Comparison of ENCODE assay signal across 8 mouse cellular contexts in the genomic region with DNA sequence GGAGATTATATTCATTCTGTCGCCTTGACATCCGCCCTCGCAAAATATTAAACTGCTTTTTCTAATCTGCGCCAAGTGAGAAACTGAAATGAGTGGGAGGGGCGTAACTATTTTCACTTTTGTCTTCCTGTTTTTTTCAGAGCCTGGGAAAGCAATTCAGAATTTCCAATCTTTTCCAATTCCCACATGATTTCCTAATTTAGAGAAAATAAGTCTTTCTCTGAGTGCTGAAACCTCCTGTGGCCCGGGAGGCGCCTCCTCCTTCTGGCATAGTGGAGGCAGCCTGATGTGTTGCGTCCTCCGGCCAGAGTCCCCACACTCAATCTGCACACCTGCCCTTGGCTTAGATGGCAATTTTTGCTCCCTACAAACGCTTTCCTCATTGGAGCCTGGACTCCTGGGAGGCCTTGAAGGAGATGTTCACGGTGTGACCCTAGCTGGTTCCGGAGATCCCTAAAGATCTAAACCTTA. TPM values are rescaled to one million over a fixed set of nuclear protein-coding genes. Genes with fewer than 3 reads are reported as not detected.
A peak's percentile ranks its signal among the peaks of the same experiment; 100 is the strongest.
DNase-seq lines count a peak whose midpoint lies in the region; ATAC-seq and TF ChIP-seq lines count a peak whose summit lies in the region.

No protein-coding gene starts in this region.

- H3K4me3 ChIP-seq in layer of hippocampus, adult 2 months, result peak overlapping the region; percentile 98
- H3K4me3 ChIP-seq in embryonic facial prominence, embryonic 10.5 days, result peak overlapping the region; percentile 75
- peak overlapping the region; percentile 70 for H3K4me3 ChIP-seq in heart, postnatal 0 days (ENCODE audit: low read depth, low read length)
- H3K4me3 ChIP-seq in limb, embryonic 13.5 days, result peak overlapping the region; percentile 79
- H3K4me3 ChIP-seq in midbrain, postnatal 0 days (ENCODE audit: low read depth, low read length), result peak overlapping the region; percentile 79

- H3K9me3 ChIP-seq in embryonic facial prominence, embryonic 10.5 days, result no peaks in the 10 kb centered on the region
- no peaks in the 10 kb centered on the region for H3K9me3 ChIP-seq in heart, postnatal 0 days (replicated peaks; ENCODE audit: control insufficient read depth, low read length)
- no peaks in the 10 kb centered on the region for H3K9me3 ChIP-seq in limb, embryonic 13.5 days
- H3K9me3 ChIP-seq in midbrain, postnatal 0 days (ENCODE audit: low read length), result no peaks in the 10 kb centered on the region

- peaks cover 32% of the 10 kb centered on the region for H3K4me1 ChIP-seq in embryonic facial prominence, embryonic 10.5 days
- H3K4me1 ChIP-seq in heart, postnatal 0 days (ENCODE audit: control insufficient read depth, insufficient read depth), result peaks cover 16% of the 10 kb centered on the region
- peaks cover 26% of the 10 kb centered on the region for H3K4me1 ChIP-seq in limb, embryonic 13.5 days
- H3K4me1 ChIP-seq in midbrain, postnatal 0 days (ENCODE audit: insufficient read depth, low read length), result peaks cover 9% of the 10 kb centered on the region

- no peak for TF ChIP-seq CTCF in layer of hippocampus, adult 2 months (conservative IDR thresholded peaks at IDR 0.05)
- TF ChIP-seq CTCF in heart, postnatal 0 days (IDR thresholded peaks at IDR 0.05; ENCODE audit: low read depth), result no peak
- no peak for TF ChIP-seq CTCF in midbrain, postnatal 0 days (IDR thresholded peaks at IDR 0.05)

- ATAC-seq in heart, postnatal 0 days (ENCODE audit: insufficient read depth, low read depth), result no peak
- ATAC-seq in limb, embryonic 13.5 days (ENCODE audit: low FRiP score, low read depth), result no peak
- no peak for ATAC-seq in midbrain, postnatal 0 days (ENCODE audit: low FRiP score)
- no peak; the same call in 1 of the 2 replicates for ATAC-seq in erythroid progenitor cell, adult 5-6 weeks (replicated peaks; ENCODE audit: low FRiP score, poor library complexity, severe bottlenecking)

- peak overlapping the region; percentile 86 for H3K9ac ChIP-seq in heart, postnatal 0 days (replicated peaks; ENCODE audit: low read depth, low read length)
- peak overlapping the region; percentile 87 for H3K9ac ChIP-seq in limb, embryonic 13.5 days
- H3K9ac ChIP-seq in midbrain, postnatal 0 days (replicated peaks; ENCODE audit: low read length, poor library complexity, severe bottlenecking), result peak overlapping the region; percentile 96

- 46% methylated on average over 12 of the region's 12 CpGs for WGBS in embryonic facial prominence, embryonic 10.5 days
- 33% methylated on average over 12 of the region's 12 CpGs for WGBS in heart, postnatal 0 days
- 36% methylated on average over 12 of the region's 12 CpGs for WGBS in limb, embryonic 13.5 days
- WGBS in midbrain, postnatal 0 days, result 37% methylated on average over 12 of the region's 12 CpGs

- DNase-seq in layer of hippocampus, adult 2 months (ENCODE audit: low spot score in 2 of 2), result peak in 1 of 2 experiments; percentile 50
- DNase-seq in layer of hippocampus, postnatal 10 days (ENCODE audit: low spot score in 2 of 2), result no peak
- DNase-seq in embryonic facial prominence, embryonic 10.5 days (ENCODE audit: low spot score), result no peak
- DNase-seq in heart, postnatal 0 days (ENCODE audit: low spot score), result peak; percentile 41
- DNase-seq in midbrain, postnatal 0 days (ENCODE audit: low spot score), result peak; percentile 17
- no peak for DNase-seq in c-Kit-positive CD71-positive TER-119-positive erythroid progenitor cells, embryonic 14.5 days (ENCODE audit: low spot score)

- H3K27ac ChIP-seq in layer of hippocampus, adult 2 months, result peak overlapping the region; percentile 97
- H3K27ac ChIP-seq in embryonic facial prominence, embryonic 10.5 days (replicated peaks), result peak overlapping the region; percentile 96
- H3K27ac ChIP-seq in heart, postnatal 0 days (ENCODE audit: low read depth), result peak overlapping the region; percentile 95
- peak overlapping the region; percentile 82 for H3K27ac ChIP-seq in limb, embryonic 13.5 days
- peak overlapping the region; percentile 95 for H3K27ac ChIP-seq in midbrain, postnatal 0 days (ENCODE audit: low read depth, low read length)

- H3K27me3 ChIP-seq in embryonic facial prominence, embryonic 10.5 days (replicated peaks; ENCODE audit: low read depth, poor library complexity, severe bottlenecking), result no peaks in the 10 kb centered on the region
- H3K27me3 ChIP-seq in heart, postnatal 0 days (ENCODE audit: control insufficient read depth, insufficient read depth, low read length), result no peaks in the 10 kb centered on the region
- no peaks in the 10 kb centered on the region for H3K27me3 ChIP-seq in limb, embryonic 13.5 days
- no peaks in the 10 kb centered on the region for H3K27me3 ChIP-seq in midbrain, postnatal 0 days (ENCODE audit: insufficient read depth, low read length)

- no peak for TF ChIP-seq EP300 in heart, postnatal 0 days (IDR thresholded peaks at IDR 0.05; ENCODE audit: low read depth)

- peak overlapping the region; percentile 69 for H3K4me2 ChIP-seq in heart, postnatal 0 days (ENCODE audit: low read depth, low read length)
- H3K4me2 ChIP-seq in limb, embryonic 13.5 days (replicated peaks), result peak overlapping the region; percentile 92
- peak overlapping the region; percentile 90 for H3K4me2 ChIP-seq in midbrain, postnatal 0 days (ENCODE audit: low read depth, low read length, poor library complexity, severe bottlenecking)

- peaks cover 33% of the 10 kb centered on the region for H3K36me3 ChIP-seq in embryonic facial prominence, embryonic 10.5 days (replicated peaks)
- peaks cover 22% of the 10 kb centered on the region for H3K36me3 ChIP-seq in heart, postnatal 0 days (replicated peaks; ENCODE audit: control insufficient read depth, insufficient read depth, low read length)
- H3K36me3 ChIP-seq in limb, embryonic 13.5 days, result peaks cover 32% of the 10 kb centered on the region
- H3K36me3 ChIP-seq in midbrain, postnatal 0 days (ENCODE audit: insufficient read depth, low read length), result peaks cover 27% of the 10 kb centered on the region

RNA-seq across cellular contexts. Expression of a gene that starts 0.7 kb away (rescaled TPM):
- total RNA-seq in layer of hippocampus, adult 2 months (2021), result 10 to 100 TPM; 20.6 to 21.0 TPM
- total RNA-seq in layer of hippocampus, postnatal 10 days (2021), result 10 to 100 TPM; 24.4 to 24.7 TPM
- 34.3 and 36.8 TPM in 2 replicates for polyA plus RNA-seq in embryonic facial prominence, embryonic 10.5 days (2016; fragmentation: Nextera tagmentation; extraction: Ambion mirVana)
- 26.3 and 49.5 TPM in 2 replicates for total RNA-seq in heart, postnatal 0 days (2014; rRNA removed; ENCODE audit: low replicate concordance)
- polyA plus RNA-seq in heart, postnatal 0 days (2015; fragmentation: Nextera tagmentation; extraction: Ambion mirVana), result 22.9 and 23.6 TPM in 2 replicates
- 47.6 and 48.5 TPM in 2 replicates for polyA plus RNA-seq in limb, embryonic 13.5 days (2015; fragmentation: Nextera tagmentation; extraction: Ambion mirVana)
- 30.3 and 34.8 TPM in 2 replicates for total RNA-seq in midbrain, postnatal 0 days (2014; rRNA removed)
- 30.8 and 31.8 TPM in 2 replicates for polyA plus RNA-seq in midbrain, postnatal 0 days (2015; fragmentation: Nextera tagmentation; extraction: Ambion mirVana)
- total RNA-seq in erythroid progenitor cell, adult 5-6 weeks (2015; ENCODE audit: low replicate concordance), result 18.4 and 26.0 TPM in 2 replicates
- 7.2 and 14.8 TPM in 2 replicates for total RNA-seq in erythroid progenitor cell, adult 5-6 weeks (2017; ENCODE audit: low replicate concordance)

RNA-seq across cellular contexts. Expression of a gene that starts 26.6 kb away (rescaled TPM):
- total RNA-seq in layer of hippocampus, adult 2 months (2021), result 10 to 100 TPM; 82.8 to 93.0 TPM
- 10 to 100 TPM; 69.7 to 87.5 TPM for total RNA-seq in layer of hippocampus, postnatal 10 days (2021)
- polyA plus RNA-seq in embryonic facial prominence, embryonic 10.5 days (2016; fragmentation: Nextera tagmentation; extraction: Ambion mirVana), result 59.7 and 60.7 TPM in 2 replicates
- 55.4 and 164 TPM in 2 replicates for total RNA-seq in heart, postnatal 0 days (2014; rRNA removed; ENCODE audit: low replicate concordance)
- 27.0 and 29.7 TPM in 2 replicates for polyA plus RNA-seq in heart, postnatal 0 days (2015; fragmentation: Nextera tagmentation; extraction: Ambion mirVana)
- polyA plus RNA-seq in limb, embryonic 13.5 days (2015; fragmentation: Nextera tagmentation; extraction: Ambion mirVana), result 61.5 and 62.7 TPM in 2 replicates
- total RNA-seq in midbrain, postnatal 0 days (2014; rRNA removed), result 126 and 150 TPM in 2 replicates
- polyA plus RNA-seq in midbrain, postnatal 0 days (2015; fragmentation: Nextera tagmentation; extraction: Ambion mirVana), result 73.9 and 76.8 TPM in 2 replicates
- total RNA-seq in erythroid progenitor cell, adult 5-6 weeks (2015; ENCODE audit: low replicate concordance), result 31.0 and 42.8 TPM in 2 replicates
- 29.1 and 35.0 TPM in 2 replicates for total RNA-seq in erythroid progenitor cell, adult 5-6 weeks (2017; ENCODE audit: low replicate concordance)

RNA-seq across cellular contexts. Expression of a gene that starts 26.9 kb away (rescaled TPM):
- total RNA-seq in layer of hippocampus, adult 2 months (2021), result 10 to 100 TPM; 16.5 to 17.5 TPM
- total RNA-seq in layer of hippocampus, postnatal 10 days (2021), result 10 to 100 TPM; 30.0 to 34.2 TPM
- 28.7 and 31.2 TPM in 2 replicates for polyA plus RNA-seq in embryonic facial prominence, embryonic 10.5 days (2016; fragmentation: Nextera tagmentation; extraction: Ambion mirVana)
- 33.2 and 37.8 TPM in 2 replicates for total RNA-seq in heart, postnatal 0 days (2014; rRNA removed; ENCODE audit: low replicate concordance)
- polyA plus RNA-seq in heart, postnatal 0 days (2015; fragmentation: Nextera tagmentation; extraction: Ambion mirVana), result 12.3 and 14.0 TPM in 2 replicates
- polyA plus RNA-seq in limb, embryonic 13.5 days (2015; fragmentation: Nextera tagmentation; extraction: Ambion mirVana), result 25.2 and 27.8 TPM in 2 replicates
- total RNA-seq in midbrain, postnatal 0 days (2014; rRNA removed), result 26.1 and 36.0 TPM in 2 replicates
- 18.1 and 19.9 TPM in 2 replicates for polyA plus RNA-seq in midbrain, postnatal 0 days (2015; fragmentation: Nextera tagmentation; extraction: Ambion mirVana)
- 97.7 and 126 TPM in 2 replicates for total RNA-seq in erythroid progenitor cell, adult 5-6 weeks (2015; ENCODE audit: low replicate concordance)
- 127 and 129 TPM in 2 replicates for total RNA-seq in erythroid progenitor cell, adult 5-6 weeks (2017; ENCODE audit: low replicate concordance)

RNA-seq across cellular contexts. Expression of a gene that starts 34.9 kb away (rescaled TPM):
- total RNA-seq in layer of hippocampus, adult 2 months (2021), result 10 to 100 TPM; 80.0 to 88.2 TPM
- total RNA-seq in layer of hippocampus, postnatal 10 days (2021), result 10 to 100 TPM; 70.8 to 73.5 TPM
- polyA plus RNA-seq in embryonic facial prominence, embryonic 10.5 days (2016; fragmentation: Nextera tagmentation; extraction: Ambion mirVana), result 174 and 177 TPM in 2 replicates
- total RNA-seq in heart, postnatal 0 days (2014; rRNA removed; ENCODE audit: low replicate concordance), result 42.4 and 57.6 TPM in 2 replicates
- 50.7 and 51.8 TPM in 2 replicates for polyA plus RNA-seq in heart, postnatal 0 days (2015; fragmentation: Nextera tagmentation; extraction: Ambion mirVana)
- polyA plus RNA-seq in limb, embryonic 13.5 days (2015; fragmentation: Nextera tagmentation; extraction: Ambion mirVana), result 143 and 144 TPM in 2 replicates
- total RNA-seq in midbrain, postnatal 0 days (2014; rRNA removed), result 19.8 and 27.1 TPM in 2 replicates
- polyA plus RNA-seq in midbrain, postnatal 0 days (2015; fragmentation: Nextera tagmentation; extraction: Ambion mirVana), result 43.1 and 50.9 TPM in 2 replicates
- total RNA-seq in erythroid progenitor cell, adult 5-6 weeks (2015; ENCODE audit: low replicate concordance), result 87.2 and 123 TPM in 2 replicates
- 36.2 and 100.0 TPM in 2 replicates for total RNA-seq in erythroid progenitor cell, adult 5-6 weeks (2017; ENCODE audit: low replicate concordance)

RNA-seq across cellular contexts. Expression of a gene that starts 51.9 kb away (rescaled TPM):
- 10 to 100 TPM; 20.2 to 20.4 TPM for total RNA-seq in layer of hippocampus, adult 2 months (2021)
- 10 to 100 TPM; 13.0 to 16.1 TPM for total RNA-seq in layer of hippocampus, postnatal 10 days (2021)
- 32.1 and 34.0 TPM in 2 replicates for polyA plus RNA-seq in embryonic facial prominence, embryonic 10.5 days (2016; fragmentation: Nextera tagmentation; extraction: Ambion mirVana)
- total RNA-seq in heart, postnatal 0 days (2014; rRNA removed; ENCODE audit: low replicate concordance), result 43.5 and 51.5 TPM in 2 replicates
- 16.3 and 17.0 TPM in 2 replicates for polyA plus RNA-seq in heart, postnatal 0 days (2015; fragmentation: Nextera tagmentation; extraction: Ambion mirVana)
- polyA plus RNA-seq in limb, embryonic 13.5 days (2015; fragmentation: Nextera tagmentation; extraction: Ambion mirVana), result 18.2 and 18.5 TPM in 2 replicates
- total RNA-seq in midbrain, postnatal 0 days (2014; rRNA removed), result 18.3 and 24.0 TPM in 2 replicates
- polyA plus RNA-seq in midbrain, postnatal 0 days (2015; fragmentation: Nextera tagmentation; extraction: Ambion mirVana), result 9.6 and 10.6 TPM in 2 replicates
- 12.2 and 13.7 TPM in 2 replicates for total RNA-seq in erythroid progenitor cell, adult 5-6 weeks (2015; ENCODE audit: low replicate concordance)
- total RNA-seq in erythroid progenitor cell, adult 5-6 weeks (2017; ENCODE audit: low replicate concordance), result 9.4 and 14.1 TPM in 2 replicates

Comparison
In these comparisons a context has a peak if more than half of its experiments do, and no peak if none do; other contexts are left out.
1. DNase-seq: peak in heart, postnatal 0 days (single experiment) and midbrain, postnatal 0 days (single experiment); none in layer of hippocampus, postnatal 10 days (0 of 2), embryonic facial prominence, embryonic 10.5 days (single experiment) and c-Kit-positive CD71-positive TER-119-positive erythroid progenitor cells, embryonic 14.5 days (single experiment).
2. Peak in every context shown above with its lines, with median percentiles within 50 percentile points of each other: H3K27ac ChIP-seq, H3K4me3 ChIP-seq, H3K4me2 ChIP-seq and H3K9ac ChIP-seq.